Mouse (Mus musculus) neural tube, embryonic 11.5 days (tissue): ENCODE measurements at regions not wholly inside any gene's neighbourhood (a gene's known extent, or its start where the extent isn't known, plus 50 kb on each side); places are given as distances from the start of the nearest gene placed in this dataset.

Source experiments
- ATAC-seq: fragments of 200-750 bp; cut with Nextera tagmentation; 2 replicates; pipeline ENCODE4 v1.8.0; 2017; ENCODE audit warnings: moderate number of reproducible peaks, mild to moderate bottlenecking, moderate TSS enrichment, moderate library complexity; ENCODE audit not compliant: insufficient read depth, low FRiP score, low TSS enrichment
- DNase-seq: peaks from one replicate; pipeline ENCODE4 v3.0.0-alpha.2; 2015; ENCODE audit warnings: low spot score
- H3K27ac ChIP-seq: fragments of 300-500 bp; sonication (generic); 2 replicates; pipeline ENCODE4 v1.5.1; 2014; ENCODE audit warnings: low read depth, mild to moderate bottlenecking, low read length
- H3K27me3 ChIP-seq: fragments of 300-500 bp; sonication (generic); 2 replicates; pipeline ENCODE4 v1.6.1; 2014; ENCODE audit warnings: mild to moderate bottlenecking, low read length, mixed read lengths; ENCODE audit not compliant: control insufficient read depth, insufficient read depth
- H3K36me3 ChIP-seq: fragments of 300-500 bp; sonication (generic); 2 replicates; pipeline ENCODE4 v1.6.1; 2014; ENCODE audit warnings: mild to moderate bottlenecking, low read length, moderate library complexity, mixed read lengths; ENCODE audit not compliant: control insufficient read depth, insufficient read depth
- H3K4me1 ChIP-seq: fragments of 300-500 bp; sonication (generic); 2 replicates; pipeline ENCODE4 v1.6.1; 2014; ENCODE audit warnings: low read length, mixed read lengths; ENCODE audit not compliant: control insufficient read depth, insufficient read depth
- H3K4me2 ChIP-seq: fragments of 300-500 bp; sonication (generic); 2 replicates; pipeline ENCODE4 v1.6.1; 2014; ENCODE audit warnings: low read depth, mild to moderate bottlenecking, moderate library complexity
- H3K4me3 ChIP-seq: fragments of 300-500 bp; sonication (generic); 2 replicates; pipeline ENCODE4 v1.5.1; 2014; ENCODE audit warnings: low read depth, low read length
- H3K9ac ChIP-seq: fragments of 300-500 bp; sonication (generic); 2 replicates; pipeline ENCODE4 v1.6.1; 2014; ENCODE audit warnings: mild to moderate bottlenecking, low read length
- H3K9me3 ChIP-seq: fragments of 300-500 bp; sonication (generic); 2 replicates; pipeline ENCODE4 v1.6.1; 2016; ENCODE audit warnings: low read length; ENCODE audit not compliant: control insufficient read depth
- WGBS: fragments of 180-500 bp; shearing (Covaris S2); extraction: QIAGEN DNeasy Blood & Tissue Kit; methylation state at CpG from one replicate; pipeline ENCODE4 v1.1.7; 2014; 5-methylcytosine and 5-hydroxymethylcytosine counted together

DNA sequence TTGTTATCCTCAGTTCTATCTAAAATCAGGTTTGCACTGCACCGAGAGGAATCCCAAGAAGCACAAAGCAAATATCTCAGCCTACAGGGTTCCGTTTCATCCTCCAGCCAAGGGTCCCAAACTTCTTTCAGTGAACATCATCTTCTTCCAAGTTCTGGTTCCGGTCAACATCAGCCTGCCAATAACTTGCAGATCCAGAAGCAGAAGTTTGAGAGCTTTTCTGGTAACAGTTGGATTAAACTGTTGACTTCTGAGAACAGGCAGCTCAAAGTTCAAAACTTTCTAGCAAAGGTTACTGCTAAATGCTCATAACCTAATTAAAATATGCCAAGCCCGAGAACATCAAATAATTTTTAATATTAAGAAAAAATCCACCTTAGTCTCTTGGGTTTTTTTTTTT lies 237.0 kb upstream of the Gm37988 start:
- 88% methylated on average over 4 of the region's 4 CpGs for WGBS
- no peak overlapping the region for H3K9ac ChIP-seq
- H3K27me3 ChIP-seq: no peaks in the 10 kb centered on the region
- H3K4me2 ChIP-seq: no peak overlapping the region
- no peak for DNase-seq
- H3K9me3 ChIP-seq: no peaks in the 10 kb centered on the region
- no peaks in the 10 kb centered on the region for H3K4me1 ChIP-seq
- H3K4me3 ChIP-seq: no peak overlapping the region
- no peak overlapping the region for H3K27ac ChIP-seq
- no peaks in the 10 kb centered on the region for H3K36me3 ChIP-seq
- no peak for ATAC-seq

- peak; percentile 87 for DNase-seq
Measured at GRCm38 (mm10) chr1:4571299-4572202, 236.1 kb upstream of the Gm37988 start.

GRCm38 (mm10) chr1:4572311-4572710 lies 235.4 kb upstream of the Gm37988 start:
- ATAC-seq (no peak), DNase-seq (no peak)
- WGBS: 39% methylated on average over 3 of the region's 3 CpGs
- Histone ChIP-seq H3K4me2 (peak overlapping the region; percentile 70), H3K9ac (peak overlapping the region; percentile 91), H3K36me3 (no peaks in the 10 kb centered on the region), H3K4me3 (no peak overlapping the region; the same call in 1 of the 2 replicates), H3K27ac (peak overlapping the region; percentile 84), H3K9me3 (no peaks in the 10 kb centered on the region), H3K4me1 (no peaks in the 10 kb centered on the region), H3K27me3 (no peaks in the 10 kb centered on the region)

More at GRCm38 (mm10) chr1:4571299-4572202, 236.1 kb upstream of the Gm37988 start:
- Histone ChIP-seq H3K27me3 (no peaks in the 10 kb centered on the region), H3K9me3 (no peaks in the 10 kb centered on the region), H3K4me3 (peak overlapping the region; percentile 46), H3K4me1 (no peaks in the 10 kb centered on the region), H3K4me2 (peak overlapping the region; percentile 70), H3K36me3 (no peaks in the 10 kb centered on the region), H3K27ac (peak overlapping the region; percentile 84), H3K9ac (peak overlapping the region; percentile 91)
- under 1% methylated on average over 47 of the region's 58 CpGs for WGBS
- ATAC-seq: peak; percentile 96

DNA sequence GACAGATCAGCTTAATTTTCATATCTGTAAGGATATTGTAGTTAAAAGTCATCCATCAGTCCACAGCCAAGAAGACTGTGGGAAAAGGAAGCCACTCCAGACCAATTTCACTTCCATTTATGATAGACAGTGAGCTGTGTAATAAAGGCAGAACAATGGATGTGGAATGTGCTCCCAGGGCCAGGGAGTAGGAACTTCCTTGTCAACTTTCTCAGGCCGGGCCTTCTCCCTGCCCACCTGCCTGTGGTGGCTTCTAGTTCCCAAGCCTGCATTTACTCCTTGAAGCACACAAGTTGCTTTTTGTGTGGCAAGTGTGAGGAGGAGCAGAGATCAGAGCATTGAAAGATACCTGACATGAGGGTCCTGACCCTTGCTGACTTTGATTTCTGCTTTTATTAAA lies 233.6 kb upstream of the Gm37988 start:
- Histone ChIP-seq H3K9me3 (no peaks in the 10 kb centered on the region), H3K27me3 (no peaks in the 10 kb centered on the region), H3K36me3 (no peaks in the 10 kb centered on the region), H3K4me3 (no peak overlapping the region), H3K4me2 (no peak overlapping the region), H3K4me1 (no peaks in the 10 kb centered on the region), H3K9ac (no peak overlapping the region), H3K27ac (no peak overlapping the region)
- 35% methylated on average over 1 of the region's 1 CpGs for WGBS
- ATAC-seq (no peak), DNase-seq (no peak)

DNA sequence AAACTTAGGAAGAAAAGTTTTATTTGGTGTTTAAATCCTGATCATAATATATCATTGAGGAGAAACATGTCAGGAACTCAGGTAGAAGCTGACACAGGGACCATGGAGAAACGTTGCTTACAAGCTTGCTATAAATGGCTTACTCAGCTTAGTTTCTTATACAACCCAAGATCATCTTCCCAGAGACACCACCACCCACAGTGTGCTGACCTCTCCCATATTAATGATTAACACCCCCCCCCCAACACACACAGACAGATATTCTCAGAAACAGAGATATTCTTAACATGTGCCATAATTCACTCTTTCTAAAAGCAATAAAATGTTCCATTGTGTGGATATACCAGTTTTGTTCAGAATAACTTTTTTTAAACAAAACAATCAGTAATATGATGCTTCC lies 230.7 kb upstream of the Gm37988 start:
- H3K9me3 ChIP-seq: no peaks in the 10 kb centered on the region
- no peak overlapping the region for H3K9ac ChIP-seq
- no peak overlapping the region for H3K4me3 ChIP-seq
- H3K27me3 ChIP-seq: no peaks in the 10 kb centered on the region
- DNase-seq (no peak), ATAC-seq (no peak)
- no peaks in the 10 kb centered on the region for H3K36me3 ChIP-seq
- H3K4me2 ChIP-seq: no peak overlapping the region
- no peak overlapping the region for H3K27ac ChIP-seq
- WGBS: 45% methylated on average over 1 of the region's 1 CpGs
- H3K4me1 ChIP-seq: no peaks in the 10 kb centered on the region

GRCm38 (mm10) chr1:4582534-4582933 lies 225.2 kb upstream of the Gm37988 start:
- no peaks in the 10 kb centered on the region for H3K36me3 ChIP-seq
- no peak for DNase-seq
- no peak for ATAC-seq

GRCm38 (mm10) chr1:4597856-4598255 lies 209.8 kb upstream of the Gm37988 start:
- no peaks in the 10 kb centered on the region for H3K27me3 ChIP-seq
- no peak for DNase-seq
- H3K4me2 ChIP-seq: no peak overlapping the region
- ATAC-seq: no peak
- no peaks in the 10 kb centered on the region for H3K9me3 ChIP-seq
- no peaks in the 10 kb centered on the region for H3K36me3 ChIP-seq
- no peak overlapping the region for H3K4me3 ChIP-seq
- no peak overlapping the region for H3K27ac ChIP-seq
- WGBS: 80% methylated on average over 3 of the region's 3 CpGs
- H3K4me1 ChIP-seq: no peaks in the 10 kb centered on the region
- no peak overlapping the region for H3K9ac ChIP-seq

More at GRCm38 (mm10) chr1:4582534-4582933, 225.2 kb upstream of the Gm37988 start:
- no peak overlapping the region for H3K4me3 ChIP-seq
- H3K9me3 ChIP-seq: no peaks in the 10 kb centered on the region
- H3K9ac ChIP-seq: no peak overlapping the region
- H3K27ac ChIP-seq: no peak overlapping the region
- H3K4me1 ChIP-seq: no peaks in the 10 kb centered on the region
- no peak overlapping the region for H3K4me2 ChIP-seq
- H3K27me3 ChIP-seq: no peaks in the 10 kb centered on the region

GRCm38 (mm10) chr1:4598425-4598824 lies 209.3 kb upstream of the Gm37988 start:
- ATAC-seq (no peak), DNase-seq (no peak)
- no peak overlapping the region for H3K4me3 ChIP-seq
- H3K9me3 ChIP-seq: no peaks in the 10 kb centered on the region
- no peak overlapping the region for H3K4me2 ChIP-seq
- H3K27me3 ChIP-seq: no peaks in the 10 kb centered on the region
- 24% methylated on average over 3 of the region's 3 CpGs for WGBS
- no peaks in the 10 kb centered on the region for H3K36me3 ChIP-seq
- no peak overlapping the region for H3K9ac ChIP-seq
- H3K4me1 ChIP-seq: no peaks in the 10 kb centered on the region
- H3K27ac ChIP-seq: no peak overlapping the region

DNA sequence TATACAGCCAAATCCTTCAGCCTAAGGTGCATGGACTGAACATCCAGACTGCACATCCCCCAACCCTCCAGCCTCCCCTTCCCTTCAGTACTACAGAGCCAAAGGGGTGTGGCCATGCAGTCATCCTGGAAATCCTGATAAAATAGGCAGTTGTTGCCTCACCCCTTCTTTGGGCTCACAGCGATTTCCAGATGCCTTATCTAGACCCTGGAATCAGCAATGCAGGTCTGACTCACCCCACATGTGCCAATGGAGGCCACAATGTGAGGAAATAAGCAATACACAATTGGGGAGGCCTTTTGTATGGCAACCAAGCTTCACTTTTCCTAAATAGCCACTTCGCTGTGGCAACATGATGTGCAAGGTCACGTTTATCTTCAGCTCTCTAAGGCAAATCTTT lies 205.3 kb upstream of the Gm37988 start:
- Histone ChIP-seq H3K36me3 (no peaks in the 10 kb centered on the region), H3K27me3 (no peaks in the 10 kb centered on the region), H3K4me2 (no peak overlapping the region), H3K4me3 (no peak overlapping the region), H3K4me1 (no peaks in the 10 kb centered on the region), H3K9me3 (no peaks in the 10 kb centered on the region), H3K27ac (no peak overlapping the region), H3K9ac (no peak overlapping the region)
- 85% methylated on average over 3 of the region's 3 CpGs for WGBS
- no peak for DNase-seq
- no peak for ATAC-seq
